Comparison of ENCODE assay signal across 9 mouse cellular contexts in the genomic region with DNA sequence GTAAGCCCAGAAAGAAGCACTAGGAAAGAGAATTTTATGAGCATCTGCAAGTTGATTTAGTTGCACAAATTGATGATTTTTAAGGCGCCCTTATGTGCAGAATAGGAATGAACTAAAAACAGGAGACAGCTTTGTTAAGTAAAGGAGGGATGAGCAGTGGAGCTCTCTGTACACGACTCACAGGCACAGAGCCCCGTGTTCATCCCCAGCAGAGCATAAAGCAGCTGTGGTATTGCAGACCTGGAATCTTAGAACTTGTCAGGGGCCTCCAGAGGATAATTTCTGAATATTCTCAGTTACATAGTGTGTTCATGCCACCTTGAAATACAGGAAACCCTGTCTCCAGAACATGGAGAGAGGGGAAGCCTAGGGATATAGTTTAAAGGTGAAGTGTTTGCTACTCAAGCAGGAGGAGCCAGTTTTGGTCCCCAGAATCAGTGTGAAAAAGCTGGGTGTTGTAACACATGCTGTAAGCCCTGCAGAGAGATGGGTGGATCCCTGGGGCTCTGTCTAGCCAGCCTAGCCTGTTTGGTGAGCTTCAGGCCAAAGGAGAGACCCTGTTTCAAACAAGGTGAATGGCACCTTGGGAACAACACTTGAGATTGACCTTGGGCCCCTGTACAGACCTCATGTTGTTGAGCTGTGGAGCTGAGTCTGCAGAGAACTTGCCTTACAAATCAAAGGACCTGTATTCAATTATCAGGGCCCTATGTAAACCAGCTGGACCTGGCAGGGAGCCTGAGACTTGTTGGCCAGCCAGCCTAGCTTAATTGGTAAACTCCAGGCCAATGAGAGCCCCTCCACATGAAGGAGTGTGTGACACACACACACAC. TPM values are rescaled to one million over a fixed set of nuclear protein-coding genes. Genes with fewer than 3 reads are reported as not detected.
DNase-seq lines count a peak whose midpoint lies in the region; ATAC-seq and TF ChIP-seq lines count a peak whose summit lies in the region.
"Had no signal": no experiment of that assay in that cellular context is flagged by ENCODE, and none has a peak within 500 bp of the region (broad histone marks: within the 10 kb centered on the region; RNA-seq: fewer than 3 reads in every experiment).

No protein-coding gene starts in this region.

- H3K4me2 ChIP-seq in intestine, embryonic 14.5 days (ENCODE audit: low read length): no peak overlapping the region
- H3K4me2 ChIP-seq in limb, embryonic 14.5 days (replicated peaks; ENCODE audit: low read depth, low read length, severe bottlenecking): no peak overlapping the region

- 58% methylated on average over 3 of the region's 3 CpGs for WGBS in heart, embryonic 10.5 days
- WGBS in intestine, embryonic 14.5 days: 66% methylated on average over 3 of the region's 3 CpGs
- 36% methylated on average over 3 of the region's 3 CpGs for WGBS in limb, embryonic 14.5 days
- WGBS in midbrain, embryonic 10.5 days: 70% methylated on average over 3 of the region's 3 CpGs

- H3K27me3 ChIP-seq in heart, embryonic 10.5 days (ENCODE audit: insufficient read depth, poor library complexity, severe bottlenecking): no peaks in the 10 kb centered on the region
- H3K27me3 ChIP-seq in intestine, embryonic 14.5 days (replicated peaks; ENCODE audit: control insufficient read depth, insufficient read depth, low read length): no peaks in the 10 kb centered on the region
- H3K27me3 ChIP-seq in limb, embryonic 14.5 days (ENCODE audit: control insufficient read depth, insufficient read depth, low read length): no peaks in the 10 kb centered on the region
- no peaks in the 10 kb centered on the region for H3K27me3 ChIP-seq in midbrain, embryonic 10.5 days (ENCODE audit: low read depth, poor library complexity, severe bottlenecking)

- H3K4me1 ChIP-seq in heart, embryonic 10.5 days: no peaks in the 10 kb centered on the region; the same call in 1 of the 2 replicates
- peaks cover 5% of the 10 kb centered on the region; the same call in 1 of the 2 replicates for H3K4me1 ChIP-seq in intestine, embryonic 14.5 days (replicated peaks; ENCODE audit: control insufficient read depth, insufficient read depth, low read length)
- peaks cover 7% of the 10 kb centered on the region for H3K4me1 ChIP-seq in limb, embryonic 14.5 days (ENCODE audit: control insufficient read depth, insufficient read depth, low read length)
- H3K4me1 ChIP-seq in midbrain, embryonic 10.5 days: no peaks in the 10 kb centered on the region

- TF ChIP-seq POLR2A in limb, embryonic 14.5 days (IDR thresholded peaks at IDR 0.05; ENCODE audit: borderline replicate concordance, extremely low read depth, insufficient read depth, insufficient read length): no peak

- no peak for DNase-seq in heart, embryonic 10.5 days (ENCODE audit: low spot score)
- no peak for DNase-seq in heart, adult 11 months
- DNase-seq in Muller cell, postnatal 12 days (ENCODE audit: inconsistent ontology term): peak; percentile 27
- no peak for DNase-seq in intestine, embryonic 14.5 days (ENCODE audit: low spot score)
- peak; percentile 52 for DNase-seq in limb, embryonic 14.5 days (ENCODE audit: low spot score)
- no peak for DNase-seq in midbrain, embryonic 10.5 days (ENCODE audit: low spot score)
- no peak for DNase-seq in ovary, adult 18-20 months (ENCODE audit: low spot score)
- no peak for DNase-seq in yolk sac, embryonic 10.5 days (ENCODE audit: low spot score)
- DNase-seq: thymus, postnatal 36 days had no signal

- 0 out of 2 replicates have a peak overlapping the region, but pooled peaks have one; percentile 29 for H3K27ac ChIP-seq in heart, embryonic 10.5 days
- H3K27ac ChIP-seq in intestine, embryonic 14.5 days (ENCODE audit: low read depth): peak overlapping the region; percentile 47; the same call in 1 of the 2 replicates
- no peak overlapping the region for H3K27ac ChIP-seq in limb, embryonic 14.5 days (replicated peaks; ENCODE audit: low read depth, low read length)
- H3K27ac ChIP-seq in midbrain, embryonic 10.5 days (replicated peaks): no peak overlapping the region

- no peak overlapping the region for H3K9ac ChIP-seq in intestine, embryonic 14.5 days (ENCODE audit: low read length)
- H3K9ac ChIP-seq in limb, embryonic 14.5 days (ENCODE audit: low read depth, low read length, severe bottlenecking): no peak overlapping the region

- peak; percentile 87 for ATAC-seq in intestine, embryonic 14.5 days (replicated peaks; ENCODE audit: low FRiP score, low TSS enrichment, low read depth)
- ATAC-seq in limb, embryonic 14.5 days (ENCODE audit: low FRiP score, low read depth): 0 out of 2 replicates have a peak, but pooled peaks have one; percentile 12

- no peak overlapping the region for H3K4me3 ChIP-seq in heart, embryonic 10.5 days
- H3K4me3 ChIP-seq in intestine, embryonic 14.5 days (ENCODE audit: low read depth, low read length): no peak overlapping the region
- no peak overlapping the region for H3K4me3 ChIP-seq in limb, embryonic 14.5 days (replicated peaks; ENCODE audit: low read length)
- no peak overlapping the region for H3K4me3 ChIP-seq in midbrain, embryonic 10.5 days

- H3K36me3 ChIP-seq in heart, embryonic 10.5 days: peaks cover 7% of the 10 kb centered on the region
- no peaks in the 10 kb centered on the region for H3K36me3 ChIP-seq in intestine, embryonic 14.5 days (ENCODE audit: control insufficient read depth, insufficient read depth, low read length)
- H3K36me3 ChIP-seq in limb, embryonic 14.5 days (ENCODE audit: control insufficient read depth, insufficient read depth, low read length): peaks cover 6% of the 10 kb centered on the region; the same call in 1 of the 2 replicates
- peaks cover 13% of the 10 kb centered on the region for H3K36me3 ChIP-seq in midbrain, embryonic 10.5 days

- no peaks in the 10 kb centered on the region for H3K9me3 ChIP-seq in heart, embryonic 10.5 days
- no peaks in the 10 kb centered on the region for H3K9me3 ChIP-seq in intestine, embryonic 14.5 days (ENCODE audit: control insufficient read depth, low read length)
- H3K9me3 ChIP-seq in limb, embryonic 14.5 days (ENCODE audit: control insufficient read depth, low read length): no peaks in the 10 kb centered on the region
- H3K9me3 ChIP-seq in midbrain, embryonic 10.5 days (replicated peaks): no peaks in the 10 kb centered on the region

RNA-seq across cellular contexts. Expression of a gene that starts 10.9 kb away (rescaled TPM):
- 11.5 and 14.3 TPM in 2 replicates for polyA plus RNA-seq in heart, embryonic 10.5 days (2016; fragmentation: Nextera tagmentation; extraction: Ambion mirVana)
- 23.4 and 23.6 TPM in 2 replicates for polyA plus RNA-seq in intestine, embryonic 14.5 days (2014; fragmentation: Nextera tagmentation; extraction: Ambion mirVana)
- 12.1 and 15.0 TPM in 2 replicates for polyA plus RNA-seq in limb, embryonic 14.5 days (2012; rRNA removed)
- 9.6 and 10.4 TPM in 2 replicates for polyA plus RNA-seq in limb, embryonic 14.5 days (2014; fragmentation: Nextera tagmentation; extraction: Ambion mirVana)
- polyA plus RNA-seq in midbrain, embryonic 10.5 days (2016; fragmentation: Nextera tagmentation; extraction: Ambion mirVana): 46.8 and 90.3 TPM in 2 replicates

RNA-seq across cellular contexts. Expression of a gene that starts 21.5 kb away (rescaled TPM):
- polyA plus RNA-seq in heart, embryonic 10.5 days (2016; fragmentation: Nextera tagmentation; extraction: Ambion mirVana): 54.0 and 70.3 TPM in 2 replicates
- polyA plus RNA-seq in intestine, embryonic 14.5 days (2014; fragmentation: Nextera tagmentation; extraction: Ambion mirVana): 63.6 and 63.9 TPM in 2 replicates
- 24.1 and 43.5 TPM in 2 replicates for polyA plus RNA-seq in limb, embryonic 14.5 days (2012; rRNA removed)
- 56.4 and 60.9 TPM in 2 replicates for polyA plus RNA-seq in limb, embryonic 14.5 days (2014; fragmentation: Nextera tagmentation; extraction: Ambion mirVana)
- 72.4 and 78.3 TPM in 2 replicates for polyA plus RNA-seq in midbrain, embryonic 10.5 days (2016; fragmentation: Nextera tagmentation; extraction: Ambion mirVana)

RNA-seq across cellular contexts. Expression of a gene that starts 48.0 kb away (rescaled TPM):
- 0.16 TPM in 1 of 2 replicates, not detected in the other for polyA plus RNA-seq in heart, embryonic 10.5 days (2016; fragmentation: Nextera tagmentation; extraction: Ambion mirVana)
- polyA plus RNA-seq in intestine, embryonic 14.5 days (2014; fragmentation: Nextera tagmentation; extraction: Ambion mirVana): 0.17 TPM in 1 of 2 replicates, not detected in the other
- 0.47 and 0.53 TPM in 2 replicates for polyA plus RNA-seq in limb, embryonic 14.5 days (2012; rRNA removed)
- polyA plus RNA-seq in limb, embryonic 14.5 days (2014; fragmentation: Nextera tagmentation; extraction: Ambion mirVana): 0.36 TPM in 1 of 2 replicates, not detected in the other
- polyA plus RNA-seq in midbrain, embryonic 10.5 days (2016; fragmentation: Nextera tagmentation; extraction: Ambion mirVana): 0.11 and 0.37 TPM in 2 replicates

Comparison
In these comparisons a context has a peak if more than half of its experiments do, and no peak if none do; other contexts are left out.
1. DNase-seq: peak in Muller cell, postnatal 12 days (single experiment) and limb, embryonic 14.5 days (single experiment); none in heart, embryonic 10.5 days (single experiment), heart, adult 11 months (single experiment), intestine, embryonic 14.5 days (single experiment), midbrain, embryonic 10.5 days (single experiment), ovary, adult 18-20 months (single experiment) and yolk sac, embryonic 10.5 days (single experiment).
2. H3K27ac ChIP-seq: peak in heart, embryonic 10.5 days (single experiment) and intestine, embryonic 14.5 days (single experiment); none in limb, embryonic 14.5 days (single experiment) and midbrain, embryonic 10.5 days (single experiment).